Mouse (Mus musculus) kidney, embryonic 14.5 days (tissue): ENCODE measurements around the gene Prkce. TPM values are rescaled to one million over a fixed set of nuclear protein-coding genes. Genes with fewer than 3 reads are reported as not detected.

ENCODE experiments used
- ATAC-seq: fragments of 200-750 bp; cut with Nextera tagmentation; 2 replicates; pipeline ENCODE4 v1.8.0; 2017; ENCODE audit warnings: moderate number of reproducible peaks, mild to moderate bottlenecking, moderate TSS enrichment, moderate library complexity; ENCODE audit not compliant: low FRiP score, low TSS enrichment
- H3K27ac ChIP-seq: fragments of 300-500 bp; sonication (generic); 2 replicates; pipeline ENCODE4 v1.5.1; 2014; ENCODE audit warnings: low read depth, mild to moderate bottlenecking, low read length, moderate library complexity, mixed read lengths
- H3K27me3 ChIP-seq: fragments of 300-500 bp; sonication (generic); 2 replicates; pipeline ENCODE4 v1.6.1; 2014; ENCODE audit warnings: mild to moderate bottlenecking, low read length; ENCODE audit not compliant: control insufficient read depth, insufficient read depth
- H3K36me3 ChIP-seq: fragments of 300-500 bp; sonication (generic); 2 replicates; pipeline ENCODE4 v1.6.1; 2014; ENCODE audit warnings: low read length, mixed read lengths; ENCODE audit not compliant: control insufficient read depth, insufficient read depth
- H3K4me1 ChIP-seq: fragments of 300-500 bp; sonication (generic); 2 replicates; pipeline ENCODE4 v1.6.1; 2014; ENCODE audit warnings: low read length, mixed read lengths; ENCODE audit not compliant: control insufficient read depth, insufficient read depth
- H3K4me2 ChIP-seq: fragments of 300-500 bp; sonication (generic); replicated peaks from 2 replicates; pipeline ENCODE4 v1.6.1; 2014; ENCODE audit warnings: low read depth, mild to moderate bottlenecking, low read length
- H3K4me3 ChIP-seq: fragments of 300-500 bp; sonication (generic); 2 replicates; pipeline ENCODE4 v1.5.1; 2014; ENCODE audit warnings: mild to moderate bottlenecking, low read length
- H3K9ac ChIP-seq: fragments of 300-500 bp; sonication (generic); 2 replicates; pipeline ENCODE4 v1.6.1; 2014; ENCODE audit warnings: low read depth, mild to moderate bottlenecking, low read length, moderate library complexity
- H3K9me3 ChIP-seq: fragments of 300-500 bp; sonication (generic); 2 replicates; pipeline ENCODE4 v1.6.1; 2016; ENCODE audit warnings: low read length; ENCODE audit not compliant: control insufficient read depth
- WGBS: fragments of 180-500 bp; shearing (Covaris S2); extraction: QIAGEN DNeasy Blood & Tissue Kit; methylation state at CpG from one replicate; pipeline ENCODE4 v1.1.7; 2014; 5-methylcytosine and 5-hydroxymethylcytosine counted together
- polyA plus RNA-seq: library from polyadenylated mRNA; unstranded; fragments of >200 nt; fragmentation: Nextera tagmentation; extraction: Ambion mirVana; gene quantifications from 2 replicates; pipeline ENCODE4 v1.2.1, GENCODE M21; 2014

Prkce gene
- polyA plus RNA-seq, 1 experiment from 2014 or later = 8.8 TPM

DNA sequence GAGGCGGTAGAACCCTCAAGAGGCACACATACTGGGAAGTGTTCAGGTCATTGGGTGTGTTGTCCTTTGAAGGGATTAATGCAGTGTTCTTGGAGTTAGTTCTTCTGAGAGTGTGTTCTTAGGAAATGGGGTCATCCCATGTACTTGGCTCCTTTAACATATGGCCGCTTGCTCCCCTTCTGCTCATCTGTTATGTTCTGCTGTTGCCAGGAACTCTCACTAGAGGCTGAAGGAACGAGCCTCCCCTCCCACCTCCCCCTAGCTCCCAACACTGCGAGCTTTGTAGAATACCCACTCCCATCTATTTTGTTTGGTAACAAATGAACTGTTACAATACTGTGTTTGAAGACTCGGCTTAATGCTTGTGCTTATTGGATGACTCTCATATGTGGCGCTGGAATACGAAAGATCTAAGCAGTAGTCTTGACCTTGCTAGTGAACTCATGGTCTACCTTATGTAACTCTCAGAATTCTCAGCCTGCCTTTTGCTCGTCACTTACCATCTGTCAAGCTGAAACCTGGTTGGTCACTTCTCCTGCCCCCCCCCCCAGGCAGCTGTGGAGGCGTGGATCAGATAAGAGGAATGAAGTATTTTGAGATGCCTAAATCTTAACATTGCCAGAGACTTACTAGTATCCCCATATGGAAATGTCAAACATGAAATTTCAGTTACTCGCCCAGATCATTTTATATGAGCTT is 58.1 kb downstream of the Prkce start:
- Histone ChIP-seq H3K36me3 (no peaks in the 10 kb centered on the region), H3K4me3 (no peak overlapping the region), H3K9ac (no peak overlapping the region), H3K4me2 (no peak overlapping the region), H3K27me3 (no peaks in the 10 kb centered on the region), H3K27ac (no peak overlapping the region), H3K9me3 (no peaks in the 10 kb centered on the region), H3K4me1 (no peaks in the 10 kb centered on the region)
- 74% methylated on average over 10 of the region's 10 CpGs for WGBS
- ATAC-seq = no peak

DNA sequence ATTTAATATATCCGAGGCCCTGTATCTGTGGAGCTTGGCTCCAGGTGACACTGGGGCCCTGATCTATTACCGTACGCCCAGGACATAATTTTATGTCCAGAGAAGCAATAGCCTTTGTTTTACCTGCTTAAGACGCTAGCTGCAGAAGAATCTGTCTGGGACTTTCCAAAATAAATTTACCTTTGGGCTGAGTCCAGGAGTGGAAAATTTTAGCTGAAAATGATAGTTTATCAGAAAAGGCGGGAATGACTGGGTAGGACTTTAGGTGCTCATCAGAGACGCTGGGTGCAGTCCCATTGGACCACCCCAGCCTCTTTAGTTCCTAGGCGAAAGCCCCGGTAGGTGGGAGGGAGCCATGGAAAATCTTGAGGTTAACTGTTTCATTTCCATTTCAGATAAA is 58.6 kb downstream of the Prkce start:
- WGBS = 60% methylated on average over 8 of the region's 8 CpGs
- Histone ChIP-seq H3K9ac (no peak overlapping the region), H3K9me3 (no peaks in the 10 kb centered on the region), H3K4me1 (no peaks in the 10 kb centered on the region), H3K27ac (no peak overlapping the region), H3K4me3 (no peak overlapping the region), H3K36me3 (no peaks in the 10 kb centered on the region), H3K27me3 (no peaks in the 10 kb centered on the region), H3K4me2 (no peak overlapping the region)
- no peak for ATAC-seq

DNA sequence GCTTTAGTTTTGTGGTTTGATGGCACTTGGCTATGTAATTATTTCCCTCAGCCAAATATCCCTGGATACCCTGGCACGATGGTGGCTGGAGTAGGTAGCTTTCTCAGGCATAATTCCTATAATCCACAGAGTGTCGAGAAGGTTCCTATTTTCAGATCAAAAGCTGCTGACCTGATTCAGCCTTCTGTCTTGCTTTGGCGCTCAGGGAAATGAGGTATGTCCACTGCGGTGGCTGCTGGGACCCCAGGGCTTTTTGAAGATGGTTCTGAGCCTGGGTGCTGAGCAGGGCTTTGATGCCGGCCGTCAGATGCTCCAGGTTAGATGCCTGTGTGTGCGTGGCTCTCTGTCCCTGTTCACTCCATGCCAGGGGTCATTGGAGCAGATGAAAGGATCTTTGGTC is 59.0 kb downstream of the Prkce start:
- Histone ChIP-seq H3K27ac (no peak overlapping the region), H3K4me3 (no peak overlapping the region), H3K27me3 (no peaks in the 10 kb centered on the region), H3K9me3 (no peaks in the 10 kb centered on the region), H3K36me3 (no peaks in the 10 kb centered on the region), H3K9ac (no peak overlapping the region), H3K4me1 (no peaks in the 10 kb centered on the region), H3K4me2 (no peak overlapping the region)
- 49% methylated on average over 7 of the region's 7 CpGs for WGBS
- ATAC-seq = no peak

- WGBS = 51% methylated on average over 3 of the region's 3 CpGs
- no peaks in the 10 kb centered on the region for H3K9me3 ChIP-seq
- H3K27ac ChIP-seq = no peak overlapping the region
- no peak for ATAC-seq
- no peak overlapping the region for H3K9ac ChIP-seq
- H3K36me3 ChIP-seq = no peaks in the 10 kb centered on the region
- H3K4me1 ChIP-seq = no peaks in the 10 kb centered on the region
- no peak overlapping the region for H3K4me2 ChIP-seq
- H3K27me3 ChIP-seq = no peaks in the 10 kb centered on the region
- no peak overlapping the region for H3K4me3 ChIP-seq
Measured at GRCm38 (mm10) chr17:86227389-86227788, 59.8 kb downstream of the Prkce start.

GRCm38 (mm10) chr17:86228850-86229249 is 61.3 kb downstream of the Prkce start:
- 0 out of 2 replicates have a peak, but pooled peaks cover 2% of the 10 kb centered on the region for H3K9me3 ChIP-seq
- no peak overlapping the region for H3K4me2 ChIP-seq
- 85% methylated on average over 8 of the region's 8 CpGs for WGBS
- no peaks in the 10 kb centered on the region for H3K4me1 ChIP-seq
- no peaks in the 10 kb centered on the region for H3K27me3 ChIP-seq
- no peaks in the 10 kb centered on the region for H3K36me3 ChIP-seq
- H3K9ac ChIP-seq = no peak overlapping the region
- no peak overlapping the region for H3K4me3 ChIP-seq
- ATAC-seq = no peak
- H3K27ac ChIP-seq = no peak overlapping the region

- WGBS = 92% methylated on average over 16 of the region's 16 CpGs
Measured at GRCm38 (mm10) chr17:86230141-86230633, 62.6 kb downstream of the Prkce start.

GRCm38 (mm10) chr17:86231741-86232179 is 64.2 kb downstream of the Prkce start:
- H3K4me1 ChIP-seq = no peaks in the 10 kb centered on the region
- ATAC-seq = no peak
- H3K9me3 ChIP-seq = 0 out of 2 replicates have a peak, but pooled peaks cover 2% of the 10 kb centered on the region
- no peak overlapping the region for H3K4me3 ChIP-seq
- H3K27me3 ChIP-seq = no peaks in the 10 kb centered on the region
- no peaks in the 10 kb centered on the region for H3K36me3 ChIP-seq
- no peak overlapping the region for H3K27ac ChIP-seq
- no peak overlapping the region for H3K9ac ChIP-seq
- 71% methylated on average over 12 of the region's 12 CpGs for WGBS
- no peak overlapping the region for H3K4me2 ChIP-seq

More at GRCm38 (mm10) chr17:86230141-86230633, 62.6 kb downstream of the Prkce start:
- Histone ChIP-seq H3K9me3 (0 out of 2 replicates have a peak, but pooled peaks cover 2% of the 10 kb centered on the region), H3K9ac (no peak overlapping the region), H3K27ac (no peak overlapping the region), H3K4me2 (no peak overlapping the region), H3K27me3 (no peaks in the 10 kb centered on the region), H3K4me1 (no peaks in the 10 kb centered on the region), H3K4me3 (no peak overlapping the region), H3K36me3 (no peaks in the 10 kb centered on the region)
- ATAC-seq = no peak

DNA sequence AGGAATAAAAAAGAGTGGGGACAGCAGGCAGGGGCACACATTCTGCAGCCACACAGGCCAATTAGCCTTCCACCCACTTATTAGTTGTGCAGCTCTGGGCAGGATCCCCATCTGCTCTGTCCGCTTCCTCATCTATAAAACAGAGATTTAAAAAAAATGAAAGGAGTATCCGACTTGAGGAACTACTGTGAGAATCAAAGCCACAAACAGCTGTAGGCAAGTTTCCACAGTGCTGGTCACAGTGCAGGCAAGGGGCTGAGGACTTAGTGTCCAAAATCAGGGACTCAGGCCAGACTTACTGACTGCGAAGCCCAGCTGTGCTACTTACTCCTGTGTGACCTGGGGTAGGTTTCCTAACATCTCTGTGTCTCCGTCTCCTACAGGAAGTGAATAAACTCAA is 64.7 kb downstream of the Prkce start:
- H3K27me3 ChIP-seq = no peaks in the 10 kb centered on the region
- no peak overlapping the region for H3K27ac ChIP-seq
- H3K4me3 ChIP-seq = no peak overlapping the region
- no peaks in the 10 kb centered on the region for H3K4me1 ChIP-seq
- 0 out of 2 replicates have a peak, but pooled peaks cover 2% of the 10 kb centered on the region for H3K9me3 ChIP-seq
- no peak overlapping the region for H3K9ac ChIP-seq
- H3K36me3 ChIP-seq = no peaks in the 10 kb centered on the region
- WGBS = 86% methylated on average over 4 of the region's 4 CpGs
- no peak overlapping the region for H3K4me2 ChIP-seq
- ATAC-seq = no peak

DNA sequence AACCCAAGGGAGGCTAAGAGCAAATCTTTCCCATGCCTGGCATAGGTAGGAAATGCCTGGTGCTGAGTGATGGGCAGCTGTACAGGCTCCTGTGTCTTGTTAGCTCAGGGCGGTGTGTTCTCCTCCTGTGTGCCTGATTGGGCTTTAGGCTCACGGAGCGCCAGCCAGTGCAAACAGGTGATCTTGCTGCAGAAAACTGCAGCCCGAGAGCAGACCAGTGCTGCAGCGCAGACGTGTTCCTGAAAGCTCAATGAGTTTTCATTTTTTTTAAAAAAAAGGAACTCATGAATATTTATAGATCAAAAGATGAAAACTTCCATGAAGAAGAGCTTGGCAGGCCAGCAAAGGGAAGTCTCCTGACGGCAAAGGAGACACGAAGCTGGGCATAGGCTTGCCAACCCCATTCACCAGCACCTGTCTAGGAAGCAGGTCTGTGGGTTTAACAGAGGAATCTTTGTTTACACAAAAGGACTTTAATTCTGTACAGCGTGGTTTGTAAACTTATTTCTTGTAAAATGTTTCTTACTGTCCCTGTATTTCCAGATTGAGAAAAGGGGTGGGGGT is 67.1 kb downstream of the Prkce start:
- 0 out of 2 replicates have a peak, but pooled peaks cover 2% of the 10 kb centered on the region for H3K9me3 ChIP-seq

More for the DNA sequence above, 67.1 kb downstream of the Prkce start:
- H3K36me3 ChIP-seq = no peaks in the 10 kb centered on the region
- H3K9ac ChIP-seq = no peak overlapping the region
- no peak for ATAC-seq
- 85% methylated on average over 9 of the region's 9 CpGs for WGBS
- H3K4me3 ChIP-seq = no peak overlapping the region
- no peaks in the 10 kb centered on the region for H3K4me1 ChIP-seq
- no peaks in the 10 kb centered on the region for H3K27me3 ChIP-seq
- H3K4me2 ChIP-seq = no peak overlapping the region
- no peak overlapping the region for H3K27ac ChIP-seq
